23 mouse cellular contexts compared by ENCODE assay signal in the genomic region with DNA sequence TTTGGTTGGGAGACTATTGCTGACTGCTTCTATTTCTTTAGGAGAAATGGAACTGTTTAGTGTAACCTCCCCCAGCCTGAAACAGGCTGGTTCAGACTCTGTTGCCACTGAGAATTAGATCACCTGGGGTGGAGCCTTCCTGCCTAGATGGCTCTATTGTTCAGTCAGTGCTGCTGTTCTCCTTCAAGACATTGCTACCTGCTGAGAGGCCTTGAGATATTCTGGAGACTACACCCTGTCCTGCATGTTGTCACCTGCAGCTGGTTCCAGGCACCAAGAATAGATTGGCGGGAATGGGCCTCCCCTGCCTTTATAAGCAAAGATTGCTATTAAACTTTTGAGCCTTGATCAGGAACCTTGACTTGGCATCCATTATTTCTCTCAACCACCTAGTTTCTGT. TPM values are rescaled to one million over a fixed set of nuclear protein-coding genes. Genes with fewer than 3 reads are reported as not detected.
A peak's percentile ranks its signal among the peaks of the same experiment; 100 is the strongest.
DNase-seq lines count a peak whose midpoint lies in the region; TF ChIP-seq lines count a peak whose summit lies in the region.
"Not testable (repeated sequence)": the region's sequence is repeated elsewhere in the genome, so short reads cannot be mapped to it uniquely, and the experiment has no call there.
"Had no signal": no experiment of that assay in that cellular context is flagged by ENCODE, and none has a peak within 500 bp of the region (broad histone marks: within the 10 kb centered on the region; RNA-seq: fewer than 3 reads in every experiment).

No protein-coding gene starts in this region.

- TF ChIP-seq POLR2A in ES-Bruce4 (IDR thresholded peaks at IDR 0.05; ENCODE audit: insufficient read depth, low read length) = not testable (repeated sequence)

- 0 out of 2 replicates have a peak, but pooled peaks have one; percentile 24 for TF ChIP-seq EP300 in ES-Bruce4 (IDR thresholded peaks at IDR 0.05; ENCODE audit: insufficient read depth, low read depth, low read length)

- not testable (repeated sequence) for H3K27me3 ChIP-seq in ES-Bruce4 (ENCODE audit: control insufficient read depth, insufficient read depth, low read length, poor library complexity, severe bottlenecking)

- H3K9me3 ChIP-seq in ES-Bruce4 (replicated peaks; ENCODE audit: control insufficient read depth, insufficient read depth, low read length, poor library complexity, severe bottlenecking) = peaks cover 12% of the 10 kb centered on the region
- not testable (repeated sequence) for H3K9me3 ChIP-seq in ES-E14 (ENCODE audit: control insufficient read depth, insufficient read depth, low read depth, low read length)

- not testable (repeated sequence) for H3K4me1 ChIP-seq in ES-Bruce4 (ENCODE audit: control insufficient read depth, insufficient read depth, low read length); ES-E14 (ENCODE audit: control insufficient read depth in 2 of 2, insufficient read depth in 2 of 2, low read length in 2 of 2, poor library complexity in 1 of 2)

- not testable (repeated sequence) for H3K4me3 ChIP-seq in ES-Bruce4 (ENCODE audit: low read depth, low read length); ES-E14 (ENCODE audit: insufficient read depth in 1 of 2, low read depth in 1 of 2, low read length in 2 of 2, poor library complexity in 1 of 2, severe bottlenecking in 1 of 2)

- H3K36me3 ChIP-seq in ES-Bruce4 (ENCODE audit: control insufficient read depth, insufficient read depth, low read length, poor library complexity, severe bottlenecking); ES-E14 (ENCODE audit: control insufficient read depth, insufficient read depth, low read length, poor library complexity, severe bottlenecking): not testable (repeated sequence)

- in situ Hi-C loops in ES-E14 (cut with MboI; ENCODE audit: low sequenced_read_pairs in 2 of 2, unreplicated experiment in 2 of 2) = not testable (repeated sequence)

- not testable (repeated sequence) for TF ChIP-seq CTCF in ES-Bruce4 (IDR thresholded peaks at IDR 0.05; ENCODE audit: low read depth, low read length)

- not testable (repeated sequence) for H3K9ac ChIP-seq in ES-Bruce4 (ENCODE audit: low read depth, poor library complexity, severe bottlenecking); ES-E14 (ENCODE audit: insufficient read depth, low read depth, low read length, poor library complexity, severe bottlenecking)

- H3K27ac ChIP-seq in ES-Bruce4 (ENCODE audit: insufficient read depth, low read length) = not testable (repeated sequence)
- peak overlapping the region; percentile 50; the same call in 1 of the 2 replicates for H3K27ac ChIP-seq in ES-E14 (ENCODE audit: insufficient read depth, low read depth, low read length, poor library complexity, severe bottlenecking)

- peak; percentile 97 for DNase-seq in ES-CJ7 (ENCODE audit: low read depth, low spot score)
- DNase-seq in ES-E14 (ENCODE audit: low read depth, low spot score) = peak; percentile 61
- DNase-seq in R1 (ENCODE audit: low read depth, low spot score) = peak; percentile 93
- peak; percentile 16 for DNase-seq in WW6 (ENCODE audit: low read depth, low spot score)
- DNase-seq in ZHBTc4 (ENCODE audit: low read depth, low spot score) = peak; percentile 92

RNA-seq across cellular contexts. Expression of a gene that starts 47.5 kb away (rescaled TPM):
- polyA plus RNA-seq in ES-Bruce4 (2011; ENCODE audit: insufficient read depth, insufficient read length, low read depth, missing spikeins) = not detected in 2 replicates
- not detected in 2 replicates for total RNA-seq in ES-E14 (2012; rRNA removed)
- total RNA-seq: adrenal gland, adult 18-20 months; adrenal gland, adult 2 months; adrenal gland, adult 8-10 months; adrenal gland, postnatal 10 days; adrenal gland, postnatal 14 days; adrenal gland, postnatal 25 days; adrenal gland, postnatal 36 days; adrenal gland, postnatal 4 days; CH12.LX; G1E; MEL had no signal
- polyA plus RNA-seq: activated CD4-positive, CD25-positive, alpha-beta regulatory T cell, adult 4 months; adrenal gland, adult 2 months; brain, embryonic 14.5 days; C2C12; cerebellum, adult 2 months; G1E; Patski had no signal

RNA-seq across cellular contexts. Expression of a gene that starts 51.4 kb away (rescaled TPM):
- not detected in 2 replicates for polyA plus RNA-seq in ES-Bruce4 (2011; ENCODE audit: insufficient read depth, insufficient read length, low read depth, missing spikeins)
- total RNA-seq in ES-E14 (2012; rRNA removed) = not detected in 2 replicates
- total RNA-seq: adrenal gland, adult 18-20 months; adrenal gland, adult 2 months; adrenal gland, adult 8-10 months; adrenal gland, postnatal 10 days; adrenal gland, postnatal 14 days; adrenal gland, postnatal 25 days; adrenal gland, postnatal 36 days; adrenal gland, postnatal 4 days; CH12.LX; MEL had no signal
- polyA plus RNA-seq: activated CD4-positive, CD25-positive, alpha-beta regulatory T cell, adult 4 months; adrenal gland, adult 2 months; brain, embryonic 14.5 days; C2C12; CD4-positive, CD25-positive, alpha-beta regulatory T cell, adult 4 months; cerebellum, adult 2 months; G1E; Patski had no signal

Comparison
In these comparisons a context has a peak if more than half of its experiments do, and no peak if none do; other contexts are left out.
1. DNase-seq: peak in every context shown above with its lines; median percentile 97 in ES-CJ7; 93 in R1; 92 in ZHBTc4; 61 in ES-E14; 16 in WW6.